Mouse (Mus musculus) MEL (cell line): ENCODE measurements around the gene Lsm11. TPM values are rescaled to one million over a fixed set of nuclear protein-coding genes. Genes with fewer than 3 reads are reported as not detected.

Source experiments
- DNase-seq: peaks from one replicate; pipeline ENCODE4 v3.0.0; 2011; ENCODE audit warnings: low read depth, low spot score
- H3K27ac ChIP-seq: 2 replicates; pipeline ENCODE4 v1.5.1; 2012; ENCODE audit warnings: low read depth, mild to moderate bottlenecking, control low read depth, low read length, moderate library complexity; ENCODE audit not compliant: control insufficient read depth
- H3K27me3 ChIP-seq, 2 experiments: fragments of 150-350 bp in 1 of 2; sonication (generic) in 1 of 2; 2 replicates each; pipeline ENCODE4 v1.6.1; 2012; ENCODE audit warnings: low read length in 2 of 2, mild to moderate bottlenecking in 2 of 2, improper control_type of control experiment in 1 of 2, moderate library complexity in 1 of 2; ENCODE audit not compliant: insufficient read depth in 2 of 2, control insufficient read depth in 1 of 2
- H3K36me3 ChIP-seq, 2 experiments: 2 replicates each; pipeline ENCODE4 v1.6.1; 2012 to 2014; ENCODE audit warnings: low read length in 2 of 2, improper control_type of control experiment in 1 of 2, inconsistent platforms in 1 of 2, mild to moderate bottlenecking in 1 of 2; ENCODE audit not compliant: insufficient read depth in 2 of 2, control insufficient read depth in 1 of 2
- H3K4me1 ChIP-seq, 2 experiments: fragments of 150-350 bp in 1 of 2; sonication (generic) in 1 of 2; 2 replicates each; pipeline ENCODE4 v1.6.1; 2012; ENCODE audit warnings: low read length in 2 of 2, improper control_type of control experiment in 1 of 2, mild to moderate bottlenecking in 1 of 2; ENCODE audit not compliant: insufficient read depth in 2 of 2, control insufficient read depth in 1 of 2
- H3K4me3 ChIP-seq, 2 experiments: fragments of 150-350 bp in 1 of 2; sonication (generic) in 1 of 2; 2 replicates each; pipeline ENCODE4 v1.5.1; 2012; ENCODE audit warnings: low read depth in 2 of 2, low read length in 2 of 2, mild to moderate bottlenecking in 2 of 2, moderate library complexity in 2 of 2, control low read depth in 1 of 2, improper control_type of control experiment in 1 of 2; ENCODE audit not compliant: control insufficient read depth in 1 of 2, insufficient read depth in 1 of 2
- H3K79me2 ChIP-seq: 2 replicates; pipeline ENCODE4 v1.6.1; 2012; ENCODE audit warnings: mild to moderate bottlenecking, low read length, moderate library complexity; ENCODE audit not compliant: control insufficient read depth, poor library complexity, insufficient read depth
- H3K9ac ChIP-seq: 2 replicates; pipeline ENCODE4 v1.6.1; 2012; ENCODE audit warnings: low read depth, mild to moderate bottlenecking, control low read depth, low read length, moderate library complexity; ENCODE audit not compliant: control insufficient read depth, poor library complexity, severe bottlenecking
- H3K9me3 ChIP-seq: fragments of 150-350 bp; sonication (generic); replicated peaks from 2 replicates; pipeline ENCODE4 v1.6.1; 2012; ENCODE audit warnings: mild to moderate bottlenecking, low read length, improper control_type of control experiment, moderate library complexity; ENCODE audit not compliant: insufficient read depth
- CHD2 ChIP-seq: IDR thresholded peaks from 2 replicates; pipeline ENCODE4 v1.6.1; 2011; ENCODE audit warnings: low read length, improper control_type of control experiment
- MAX ChIP-seq: IDR thresholded peaks from 2 replicates; pipeline ENCODE4 v1.6.1; 2011; ENCODE audit warnings: low read length, improper control_type of control experiment
- MAZ ChIP-seq: IDR thresholded peaks from 2 replicates; pipeline ENCODE4 v1.6.1; 2012; ENCODE audit warnings: low read depth, mild to moderate bottlenecking, inconsistent platforms, low read length, improper control_type of control experiment
- MXI1 ChIP-seq: IDR thresholded peaks from 2 replicates; pipeline ENCODE4 v1.6.1; 2011; ENCODE audit warnings: mild to moderate bottlenecking, low read depth, low read length, improper control_type of control experiment
- POLR2A ChIP-seq, 2 experiments: IDR thresholded peaks; 2 replicates each; pipeline ENCODE4 v1.6.1; 2011 to 2012; ENCODE audit warnings: low read length in 2 of 2, mild to moderate bottlenecking in 2 of 2, control low read depth in 1 of 2, improper control_type of control experiment in 1 of 2, low read depth in 1 of 2, moderate library complexity in 1 of 2; ENCODE audit not compliant: control insufficient read depth in 1 of 2, insufficient read depth in 1 of 2, poor library complexity in 1 of 2
- POLR2AphosphoS2 ChIP-seq: IDR thresholded peaks from 2 replicates; pipeline ENCODE4 v1.6.1; 2011; ENCODE audit warnings: low read length, improper control_type of control experiment
- RAD21 ChIP-seq: IDR thresholded peaks from 2 replicates; pipeline ENCODE4 v1.6.1; 2011; ENCODE audit warnings: mild to moderate bottlenecking, low read depth, low read length, improper control_type of control experiment
- SIN3A ChIP-seq: IDR thresholded peaks from 2 replicates; pipeline ENCODE4 v1.6.1; 2012; ENCODE audit warnings: low read length, improper control_type of control experiment, inconsistent platforms
- SMC3 ChIP-seq: IDR thresholded peaks from 2 replicates; pipeline ENCODE4 v1.6.1; 2011; ENCODE audit warnings: low read depth, low read length, improper control_type of control experiment
- TBP ChIP-seq: IDR thresholded peaks from 2 replicates; pipeline ENCODE4 v1.8.0; 2011; ENCODE audit warnings: low read depth, low read length, improper control_type of control experiment
- TCF12 ChIP-seq: IDR thresholded peaks from 2 replicates; pipeline ENCODE4 v1.6.1; 2014; ENCODE audit warnings: low read depth, mild to moderate bottlenecking, inconsistent platforms, low read length, improper control_type of control experiment, moderate library complexity
- ZMIZ1 ChIP-seq: IDR thresholded peaks from 2 replicates; pipeline ENCODE4 v1.6.1; 2012; ENCODE audit warnings: low read depth, mild to moderate bottlenecking, inconsistent platforms, low read length, improper control_type of control experiment, moderate library complexity
- polyA plus RNA-seq, 2 experiments: library from polyadenylated mRNA; stranded (reverse) in 1 of 2; unstranded in 1 of 2; fragments of >175 nt in 1 of 2; fragments of >200 nt in 1 of 2; gene quantifications; 2 replicates each; pipeline versions ENCODE4 v1.2.1 to v1.2.4; 2012; ENCODE audit warnings: low replicate concordance in 2 of 2, low read depth in 1 of 2; ENCODE audit not compliant: insufficient read length in 2 of 2, insufficient read depth in 1 of 2, missing spikeins in 1 of 2
- total RNA-seq: library from RNA; depleted of rRNA; stranded (reverse); fragments of 300-350 nt; gene quantifications from 2 replicates; pipeline ENCODE4 v1.2.3, GENCODE M21; 2012

Gene Lsm11
- total and polyA plus RNA-seq, 3 experiments: 20.2 to 22.8 TPM; not detected in 1

DNA sequence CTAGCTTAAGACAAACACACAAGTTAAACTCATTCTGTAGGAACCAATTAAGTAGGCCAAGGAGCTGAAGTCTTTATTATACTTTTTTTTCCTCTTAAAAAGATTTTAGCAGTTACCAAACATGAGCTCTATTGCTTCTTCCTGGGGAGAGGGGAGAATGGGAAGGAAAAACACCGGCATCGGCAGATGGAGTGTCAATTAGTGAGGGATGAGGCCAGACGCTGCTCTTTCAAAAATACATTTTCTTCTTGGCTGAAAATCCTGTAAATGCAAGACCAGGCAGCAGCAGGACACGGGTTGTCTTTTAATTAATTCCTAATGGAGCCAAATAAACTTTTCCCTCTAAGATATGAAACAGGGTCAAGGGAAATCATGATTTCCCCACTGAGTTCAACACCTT is 2.1 kb upstream of the Lsm11 start:
- Histone ChIP-seq H3K36me3 (peaks cover 3 to 17% of the 10 kb centered on the region in 2 experiments; a peak in 3 of 4 replicates), H3K79me2 (peaks cover 23% of the 10 kb centered on the region), H3K27me3 (no peaks in the 10 kb centered on the region), H3K4me3 (no peak overlapping the region), H3K9ac (no peak overlapping the region), H3K9me3 (no peaks in the 10 kb centered on the region), H3K4me1 (peaks cover 2 to 11% of the 10 kb centered on the region in 2 experiments), H3K27ac (no peak overlapping the region)
- TF ChIP-seq RAD21: no peak
- no peak for TF ChIP-seq MXI1
- DNase-seq: no peak

DNA sequence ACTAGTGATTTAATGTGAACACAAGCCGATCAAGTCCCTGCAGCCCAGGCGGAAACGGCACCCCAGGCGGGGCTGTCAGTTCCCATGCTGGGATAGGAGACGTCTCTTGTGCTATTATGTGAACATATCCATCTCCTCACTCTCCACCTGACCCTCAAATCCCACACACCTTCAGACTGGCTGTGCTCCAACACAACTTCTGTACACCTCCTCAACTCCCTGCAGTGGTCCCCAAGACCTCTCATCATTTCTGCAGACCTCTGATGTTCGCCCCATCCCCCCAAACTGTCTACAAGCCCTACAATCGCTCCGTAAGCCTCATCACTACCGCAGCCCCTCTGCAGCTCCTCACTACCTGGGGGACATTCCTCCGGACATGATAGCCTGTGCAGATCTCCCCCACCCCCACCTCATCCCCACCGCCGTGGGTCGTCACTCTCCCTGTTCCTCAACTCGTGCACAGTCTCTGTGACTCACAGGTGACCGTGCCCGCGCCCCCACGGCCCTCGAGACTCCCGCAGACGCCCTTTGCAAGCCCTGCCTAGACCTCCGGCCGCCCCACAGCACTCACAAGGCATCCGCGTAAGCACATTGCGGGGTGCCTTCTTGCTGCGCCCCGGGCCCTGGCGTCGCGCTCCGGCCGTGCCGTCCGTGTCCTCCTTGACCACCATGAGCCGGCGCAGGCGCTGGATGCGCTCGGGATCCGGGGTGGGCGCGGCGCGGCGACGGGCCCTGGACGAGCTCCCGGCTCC is 668 bp downstream of the Lsm11 start:
- no peaks in the 10 kb centered on the region for H3K27me3 ChIP-seq
- peaks cover 33% of the 10 kb centered on the region for H3K79me2 ChIP-seq
- TF ChIP-seq MXI1 (peak; percentile 42), SIN3A (peak; percentile 47; the same call in 1 of the 2 replicates), POLR2A (IDR thresholded peaks at IDR 0.05; ENCODE audit: control insufficient read depth in 1 of 2, insufficient read depth in 1 of 2, low read depth in 1 of 2, low read length in 2 of 2, poor library complexity in 1 of 2) (0 out of 4 replicates have a peak, but pooled peaks of 1 of the 2 experiments have one; percentile 13), MAZ (0 out of 2 replicates have a peak, but pooled peaks have one; percentile 66), CHD2 (no peak), TCF12 (0 out of 2 replicates have a peak, but pooled peaks have one; percentile 15), TBP (0 out of 2 replicates have a peak, but pooled peaks have one; percentile 31), POLR2AphosphoS2 (no peak), MAX (0 out of 2 replicates have a peak, but pooled peaks have one; percentile 9), SMC3 (no peak)
- DNase-seq: peak; percentile 70
- peaks cover 2 to 21% of the 10 kb centered on the region in 2 experiments; a peak in 2 of 4 replicates for H3K36me3 ChIP-seq
- H3K27ac ChIP-seq: peak overlapping the region; percentile 37; the same call in 1 of the 2 replicates
- no peaks in the 10 kb centered on the region for H3K9me3 ChIP-seq
- peak overlapping the region; percentile 78 to 80 for H3K4me3 ChIP-seq
- peaks cover 6 to 16% of the 10 kb centered on the region in 2 experiments for H3K4me1 ChIP-seq
- peak overlapping the region; percentile 89 for H3K9ac ChIP-seq

DNA sequence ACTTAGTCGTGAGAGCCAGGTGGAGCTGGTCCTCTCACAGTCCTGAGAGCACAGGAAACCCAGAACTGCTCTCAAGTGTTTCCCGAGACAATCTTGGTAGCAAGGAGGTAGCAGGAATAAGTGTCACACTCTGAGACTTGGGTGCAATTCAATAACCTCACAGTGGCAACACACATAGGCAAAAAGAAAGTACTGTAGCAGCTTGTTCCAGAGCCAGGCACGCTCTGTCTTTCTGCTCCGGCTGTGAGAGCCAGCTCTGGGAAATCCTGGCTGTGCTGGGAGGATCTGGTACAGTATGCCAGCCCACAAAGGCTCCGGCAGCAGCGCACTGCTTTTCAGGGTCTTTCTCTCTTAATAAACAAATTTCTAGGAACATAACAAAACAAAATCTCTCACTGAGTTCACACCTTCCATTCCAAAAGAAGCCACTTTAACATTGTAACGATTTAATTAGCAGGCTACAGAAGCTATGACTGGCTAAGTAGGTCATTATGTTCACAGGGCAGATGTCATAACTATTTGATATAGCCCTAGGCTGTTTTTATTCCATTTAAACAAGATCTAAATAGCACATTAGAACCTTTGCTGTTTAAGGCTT is 1.5 kb downstream of the Lsm11 start:
- H3K79me2 ChIP-seq: peaks cover 33% of the 10 kb centered on the region
- TF ChIP-seq ZMIZ1: no peak
- no peak for DNase-seq
- no peak overlapping the region for H3K27ac ChIP-seq
- no peaks in the 10 kb centered on the region for H3K9me3 ChIP-seq
- peak overlapping the region; percentile 89 for H3K9ac ChIP-seq
- peaks cover 12 to 19% of the 10 kb centered on the region in 2 experiments for H3K4me1 ChIP-seq
- H3K4me3 ChIP-seq: peak overlapping the region; percentile 78 to 80
- H3K36me3 ChIP-seq: peaks cover 0 to 30% of the 10 kb centered on the region in 2 experiments; a peak in 2 of 4 replicates
- H3K27me3 ChIP-seq: no peaks in the 10 kb centered on the region
